Mouse (Mus musculus) cerebellum, adult 8-10 months (tissue): ENCODE results near the gene Snd1.
A peak's percentile ranks its signal among the peaks of the same experiment; 100 is the strongest.

Experiments
- DNase-seq: peaks from one replicate; pipeline ENCODE4 v3.0.0; 2022

Gene Snd1

DNA sequence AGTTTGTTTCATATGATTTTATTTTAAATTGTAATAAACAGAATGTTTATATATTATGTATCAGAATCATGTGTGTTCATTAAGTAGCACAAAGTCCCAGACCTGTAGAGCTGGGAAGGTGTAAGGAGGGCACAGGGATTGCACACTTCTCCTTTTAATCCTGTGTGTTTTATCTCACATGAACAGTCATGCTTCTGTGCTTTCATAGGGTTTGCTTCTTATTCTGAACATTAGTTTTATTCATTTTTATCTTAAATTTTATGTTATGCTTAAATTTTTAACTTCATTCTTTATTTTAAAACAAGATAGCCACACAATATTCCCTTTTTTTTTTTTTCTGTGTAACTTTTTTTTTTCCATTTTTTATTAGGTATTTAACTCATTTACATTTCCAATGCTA, 170.3 kb downstream of the Snd1 start:
- DNase-seq, result no peak

- DNase-seq, result no peak
Measured at GRCm38 (mm10) chr6:28656511-28656910, 181.6 kb downstream of the Snd1 start.

- no peak for DNase-seq
Measured at GRCm38 (mm10) chr6:28663004-28663403, 188.1 kb downstream of the Snd1 start.

GRCm38 (mm10) chr6:28663670-28664069, 188.7 kb downstream of the Snd1 start:
- no peak for DNase-seq

DNA sequence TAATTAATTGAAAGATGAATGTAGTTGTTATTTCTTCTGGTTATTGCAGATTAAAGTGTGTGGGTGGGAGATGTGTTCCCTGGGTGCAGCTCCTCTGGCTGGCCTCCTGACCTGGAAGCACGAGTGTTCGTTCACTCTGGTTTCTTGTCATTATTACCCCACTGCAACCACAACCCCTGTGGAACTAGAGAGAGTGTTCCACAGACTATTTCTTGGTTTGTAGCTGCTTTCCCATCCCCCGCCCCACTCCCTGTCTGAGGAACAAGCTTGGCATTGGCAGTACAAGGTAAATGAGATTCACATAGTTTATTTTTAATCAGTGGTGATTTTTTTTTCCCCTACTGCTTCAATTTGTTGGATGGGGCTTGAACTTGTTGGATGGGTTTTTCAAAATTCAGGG, 189.8 kb downstream of the Snd1 start:
- no peak for DNase-seq

DNA sequence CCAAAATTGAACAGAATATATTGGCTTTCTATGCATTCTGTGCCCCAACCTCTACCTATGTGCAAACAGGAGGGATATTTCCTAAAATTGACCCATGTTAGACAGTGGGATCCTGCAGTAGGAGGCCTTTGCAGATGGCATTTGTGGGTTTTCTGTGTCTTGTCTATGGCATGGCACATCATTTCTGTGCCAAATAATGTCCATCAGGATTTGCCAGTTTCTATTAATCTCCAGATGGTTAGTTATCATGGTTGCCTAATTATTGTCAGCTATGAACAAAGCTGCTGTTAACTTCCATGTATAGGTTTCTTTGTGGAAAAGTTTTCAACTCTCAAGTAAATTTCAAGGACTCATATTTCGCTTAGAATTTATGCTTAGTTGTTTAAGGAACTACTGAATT, 192.6 kb downstream of the Snd1 start:
- DNase-seq, result no peak

DNA sequence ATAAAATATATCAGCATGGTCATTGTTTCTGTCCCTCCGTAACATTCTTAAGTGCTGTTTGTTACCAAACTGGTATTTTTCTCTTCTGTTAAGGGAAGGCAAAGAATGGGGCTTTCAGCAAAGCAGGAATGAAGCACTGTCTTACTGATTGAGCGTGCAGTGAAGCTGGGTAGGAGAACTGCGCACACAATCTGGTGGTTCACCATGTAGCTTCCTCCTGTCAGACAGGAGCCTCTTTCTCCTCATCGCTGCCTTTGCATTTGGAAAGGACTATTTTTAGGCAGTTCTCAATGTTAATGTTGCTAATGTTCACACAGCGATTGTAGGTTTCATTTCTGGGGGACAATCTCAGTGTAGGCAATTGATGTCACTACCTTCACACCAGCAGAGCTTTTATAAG, 194.3 kb downstream of the Snd1 start:
- DNase-seq, result no peak

DNA sequence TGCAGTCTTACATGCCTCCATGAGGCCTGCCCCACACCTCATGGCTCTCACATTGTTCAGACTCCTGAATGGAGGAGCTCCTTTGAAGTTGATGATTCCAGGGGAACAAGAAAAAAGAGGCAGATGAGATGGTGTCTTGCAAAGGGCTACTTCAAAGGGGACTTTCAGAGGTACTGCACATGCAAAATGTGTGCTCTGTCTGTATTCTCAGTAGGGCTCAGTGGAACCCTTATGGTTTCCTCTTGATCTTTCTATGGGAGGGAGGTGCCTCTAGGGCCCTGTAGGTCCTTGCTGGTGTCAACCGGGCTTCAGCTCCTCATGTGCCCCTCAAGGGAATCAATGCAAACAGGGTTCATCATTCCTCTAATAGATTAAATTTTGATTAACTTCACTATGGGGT, 197.4 kb downstream of the Snd1 start:
- DNase-seq, result no peak

- no peak for DNase-seq
Measured at GRCm38 (mm10) chr6:28674686-28675085, 199.7 kb downstream of the Snd1 start.

DNA sequence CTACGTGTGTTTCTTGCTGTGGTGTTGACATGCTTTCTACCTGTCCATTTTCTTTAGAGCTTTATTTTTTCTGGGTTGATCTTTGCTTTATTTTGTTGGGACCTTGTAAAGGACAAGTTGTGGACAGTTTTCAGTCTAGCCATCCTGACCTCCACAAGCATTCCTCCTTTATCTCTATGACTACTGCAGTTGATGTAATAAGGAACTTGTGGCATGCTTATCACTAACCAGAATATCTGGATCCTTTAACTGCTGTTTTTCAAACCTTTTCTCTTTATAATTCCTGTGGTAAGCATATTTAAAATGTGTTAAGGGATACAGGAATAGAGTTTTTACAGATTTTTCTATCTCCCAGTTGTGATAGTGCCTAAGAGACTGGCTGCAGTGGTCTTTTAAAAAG, 204.0 kb downstream of the Snd1 start:
- no peak for DNase-seq

GRCm38 (mm10) chr6:28680537-28680936, 205.6 kb downstream of the Snd1 start:
- no peak for DNase-seq

- DNase-seq, result no peak
Measured at GRCm38 (mm10) chr6:28681521-28682457, 206.8 kb downstream of the Snd1 start.

- DNase-seq, result no peak
Measured at GRCm38 (mm10) chr6:28685052-28685451, 210.1 kb downstream of the Snd1 start.

DNA sequence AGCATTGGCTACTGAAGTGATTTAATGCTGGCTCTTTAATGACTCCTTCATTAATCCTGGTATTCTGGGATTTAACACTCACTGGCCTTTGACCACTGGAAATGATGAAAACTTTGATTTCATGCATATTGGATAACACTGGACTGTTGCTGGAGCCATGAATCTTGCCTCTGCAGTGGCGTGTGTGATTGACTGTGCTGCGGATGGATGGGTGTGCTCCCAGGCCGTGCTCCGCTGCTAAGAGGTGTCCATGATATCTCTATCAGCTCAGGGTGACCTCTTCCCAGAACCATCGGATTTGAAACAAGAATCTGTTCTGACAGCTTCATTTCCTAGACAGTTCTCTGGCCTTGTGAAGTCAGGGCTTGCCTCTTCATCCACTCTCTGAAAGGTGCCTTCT, 210.8 kb downstream of the Snd1 start:
- DNase-seq, result no peak

GRCm38 (mm10) chr6:28687776-28688175, 212.8 kb downstream of the Snd1 start:
- DNase-seq, result no peak

GRCm38 (mm10) chr6:28692659-28693058, 217.7 kb downstream of the Snd1 start:
- no peak for DNase-seq

DNA sequence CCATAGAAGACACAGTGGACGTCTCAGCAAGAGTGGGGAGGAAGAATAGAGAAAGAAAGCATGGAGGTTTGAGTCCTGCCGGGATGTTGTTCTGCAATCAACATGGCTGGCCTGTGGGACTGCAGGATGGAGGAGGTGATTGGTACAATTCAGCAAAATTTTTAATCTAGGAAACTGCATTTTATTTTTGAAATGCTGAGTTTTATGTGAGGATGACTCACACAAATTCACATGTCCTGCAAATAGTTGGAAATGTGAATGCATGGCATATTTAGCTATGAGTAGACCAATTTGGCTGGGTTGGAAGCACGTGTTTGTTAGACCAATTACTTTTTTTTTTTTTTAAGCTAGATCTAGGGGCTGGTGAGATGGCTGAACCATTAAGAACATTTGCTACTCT, 222.3 kb downstream of the Snd1 start:
- DNase-seq, result no peak

- no peak for DNase-seq
Measured at GRCm38 (mm10) chr6:28704612-28705011, 229.7 kb downstream of the Snd1 start.

DNA sequence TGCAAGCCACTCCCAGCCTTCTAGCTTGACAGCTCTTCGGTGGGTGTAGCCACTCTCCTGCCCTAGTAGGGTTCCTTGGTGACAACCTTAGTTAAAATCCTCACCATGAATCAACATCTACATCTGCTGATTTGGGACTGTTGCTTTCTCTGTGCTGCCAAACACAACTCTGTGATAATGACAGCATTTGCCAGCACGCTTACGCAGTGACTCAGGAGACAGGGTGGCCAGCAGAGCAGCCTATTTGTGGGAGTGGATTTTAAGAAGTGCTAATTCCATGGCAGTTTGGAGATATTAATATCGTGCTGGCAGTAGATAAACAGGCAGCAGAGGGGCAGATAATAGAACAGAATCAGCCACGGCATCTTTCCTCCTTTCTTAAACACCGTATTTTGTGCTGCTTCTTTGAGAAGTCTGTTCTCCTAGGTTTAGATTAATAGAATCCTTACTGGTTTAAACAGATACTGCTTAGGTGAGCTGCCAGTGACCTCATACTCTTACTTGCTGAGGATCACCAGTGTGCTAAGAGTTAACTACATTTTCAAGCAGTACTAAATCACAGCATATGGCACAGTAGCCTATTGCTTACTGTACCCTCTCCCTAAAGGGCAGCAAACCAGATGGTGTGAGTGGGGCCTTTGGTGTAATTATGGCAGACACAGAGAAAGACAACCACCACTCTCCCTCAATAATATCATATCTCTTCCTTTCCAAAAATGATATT, 230.6 kb downstream of the Snd1 start:
- DNase-seq, result peak; percentile 58

- peak; percentile 21 for DNase-seq
Measured at GRCm38 (mm10) chr6:28706108-28706975, 231.4 kb downstream of the Snd1 start.

GRCm38 (mm10) chr6:28706976-28707592, 232.1 kb downstream of the Snd1 start:
- peak; percentile 24 for DNase-seq

- DNase-seq, result no peak
Measured at GRCm38 (mm10) chr6:28710035-28710434, 235.1 kb downstream of the Snd1 start.
